Mouse (Mus musculus) splenic B cell, adult 2 months (primary cell): Measurements from ENCODE around the gene Arl5c.

Experiments
- DNase-seq: peaks from one replicate; pipeline ENCODE4 v3.0.0-alpha.2; 2011; ENCODE audit warnings: low read depth, low spot score
- H3K27me3 ChIP-seq: 2 replicates; pipeline ENCODE4 v1.6.1; 2012; ENCODE audit warnings: mild to moderate bottlenecking, low read length, moderate library complexity, mixed read lengths; ENCODE audit not compliant: control insufficient read depth, poor library complexity, insufficient read depth, severe bottlenecking
- H3K36me3 ChIP-seq: 2 replicates; pipeline ENCODE4 v1.6.1; 2012; ENCODE audit warnings: mild to moderate bottlenecking, low read length, moderate library complexity, mixed read lengths; ENCODE audit not compliant: control insufficient read depth, poor library complexity, insufficient read depth, severe bottlenecking

Arl5c gene

GRCm38 (mm10) chr11:98008087-98008486 is 12.1 kb upstream of the Arl5c start:
- peak; percentile 54 for DNase-seq
- H3K27me3 ChIP-seq = no peaks in the 10 kb centered on the region

GRCm38 (mm10) chr11:98005686-98006085 is 9.7 kb upstream of the Arl5c start:
- Histone ChIP-seq H3K36me3 (no peaks in the 10 kb centered on the region), H3K27me3 (no peaks in the 10 kb centered on the region)
- no peak for DNase-seq

More at GRCm38 (mm10) chr11:98008087-98008486, 12.1 kb upstream of the Arl5c start:
- no peaks in the 10 kb centered on the region for H3K36me3 ChIP-seq

DNA sequence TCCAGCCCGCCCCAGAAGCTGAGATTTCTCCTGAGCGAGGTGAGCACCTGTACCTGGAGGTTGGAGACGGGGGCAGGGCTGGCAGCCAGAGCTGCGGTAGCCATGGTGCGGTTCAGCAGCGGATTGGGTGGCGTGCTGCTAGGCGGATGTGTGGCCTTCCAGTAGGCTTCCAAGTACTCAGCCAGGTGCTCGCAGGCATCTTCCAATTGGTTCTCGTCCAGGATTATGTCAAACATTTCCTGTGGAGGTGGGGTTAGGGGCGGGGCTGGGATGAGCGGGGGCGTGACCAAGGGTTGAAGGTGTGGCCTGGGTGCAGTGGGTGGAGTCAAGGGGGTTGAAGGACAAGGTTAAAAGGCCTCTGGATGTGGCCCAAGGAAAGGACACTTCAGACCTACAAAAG is 9.1 kb upstream of the Arl5c start:
- Histone ChIP-seq H3K36me3 (no peaks in the 10 kb centered on the region), H3K27me3 (no peaks in the 10 kb centered on the region)
- DNase-seq = no peak

DNA sequence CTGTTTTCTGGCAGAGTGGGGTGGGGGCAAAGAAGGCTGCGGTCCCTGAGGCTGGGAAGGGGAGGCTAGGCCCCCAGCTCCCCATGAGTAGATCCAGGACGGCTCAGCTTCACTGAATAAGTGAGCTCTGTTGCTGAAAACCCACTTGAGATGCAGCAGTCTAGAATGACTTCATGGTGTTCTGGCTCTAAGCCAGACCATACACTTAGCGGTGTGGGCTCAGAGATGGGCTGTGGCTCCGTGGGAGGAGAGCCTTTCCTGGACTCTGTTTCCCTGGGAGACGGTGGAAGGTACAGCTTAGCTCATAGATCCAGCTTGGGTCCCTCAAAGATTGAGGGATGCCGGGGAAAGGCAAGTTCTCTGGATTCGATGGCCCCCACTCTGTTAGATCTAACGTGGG is 8.2 kb upstream of the Arl5c start:
- H3K36me3 ChIP-seq = no peaks in the 10 kb centered on the region
- no peak for DNase-seq
- no peaks in the 10 kb centered on the region for H3K27me3 ChIP-seq

DNA sequence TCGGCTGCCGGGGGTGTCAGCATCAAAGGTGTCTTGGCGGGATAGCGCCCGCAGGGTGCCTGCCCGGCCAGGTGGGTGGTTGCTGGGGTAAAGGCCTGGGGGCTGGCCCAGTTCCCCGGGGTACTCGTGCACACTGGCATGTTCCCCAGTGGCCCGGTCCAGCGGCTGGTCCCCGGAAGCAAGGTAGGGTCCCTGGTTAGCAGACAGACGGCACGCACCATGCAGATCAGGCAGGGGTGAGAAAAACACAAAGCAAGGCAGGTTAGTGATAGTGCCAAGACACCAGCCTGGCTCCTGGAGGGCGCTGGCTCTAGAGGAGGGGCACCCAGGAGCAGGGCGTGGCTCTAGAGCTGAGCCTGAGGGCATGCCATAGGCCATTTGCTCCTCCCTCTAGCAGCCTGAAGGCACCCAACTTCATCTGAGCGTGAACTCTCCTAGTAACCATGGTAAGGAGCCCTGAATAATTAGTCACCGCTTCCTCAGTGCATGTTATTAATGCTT is 7.2 kb upstream of the Arl5c start:
- H3K36me3 ChIP-seq = no peaks in the 10 kb centered on the region
- no peaks in the 10 kb centered on the region for H3K27me3 ChIP-seq
- peak; percentile 62 for DNase-seq

GRCm38 (mm10) chr11:98002627-98003026 is 6.6 kb upstream of the Arl5c start:
- peak; percentile 94 for DNase-seq
- Histone ChIP-seq H3K27me3 (no peaks in the 10 kb centered on the region), H3K36me3 (no peaks in the 10 kb centered on the region)

- peak; percentile 47 for DNase-seq
- no peaks in the 10 kb centered on the region for H3K27me3 ChIP-seq
- no peaks in the 10 kb centered on the region for H3K36me3 ChIP-seq
These were observed 6.0 kb upstream of the Arl5c start for GRCm38 (mm10) chr11:98001986-98002385.

DNA sequence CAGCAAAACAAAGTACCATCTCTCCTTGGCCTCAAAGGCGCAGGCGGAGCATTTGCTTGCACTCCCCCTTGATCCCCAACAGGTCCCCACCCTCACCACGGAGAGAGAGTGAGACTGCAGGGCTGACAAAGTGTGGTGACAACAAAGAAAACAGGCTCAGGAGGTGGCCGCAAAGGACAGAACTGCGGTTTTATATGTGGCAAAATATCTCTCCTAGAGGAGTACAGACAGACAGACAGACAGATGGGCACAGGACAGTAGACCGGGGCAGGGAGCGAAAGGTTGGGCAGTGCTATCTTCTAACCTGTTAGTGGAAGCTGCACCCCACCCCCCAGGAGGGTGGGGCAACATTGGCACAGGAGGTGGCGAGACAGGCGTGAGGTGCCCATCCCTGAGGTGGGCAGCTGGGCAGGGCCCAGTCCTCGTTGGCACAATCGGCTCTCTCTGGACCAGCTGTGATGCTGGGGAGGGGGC is 5.4 kb upstream of the Arl5c start:
- no peaks in the 10 kb centered on the region for H3K36me3 ChIP-seq
- H3K27me3 ChIP-seq = no peaks in the 10 kb centered on the region
- DNase-seq = peak; percentile 48

DNA sequence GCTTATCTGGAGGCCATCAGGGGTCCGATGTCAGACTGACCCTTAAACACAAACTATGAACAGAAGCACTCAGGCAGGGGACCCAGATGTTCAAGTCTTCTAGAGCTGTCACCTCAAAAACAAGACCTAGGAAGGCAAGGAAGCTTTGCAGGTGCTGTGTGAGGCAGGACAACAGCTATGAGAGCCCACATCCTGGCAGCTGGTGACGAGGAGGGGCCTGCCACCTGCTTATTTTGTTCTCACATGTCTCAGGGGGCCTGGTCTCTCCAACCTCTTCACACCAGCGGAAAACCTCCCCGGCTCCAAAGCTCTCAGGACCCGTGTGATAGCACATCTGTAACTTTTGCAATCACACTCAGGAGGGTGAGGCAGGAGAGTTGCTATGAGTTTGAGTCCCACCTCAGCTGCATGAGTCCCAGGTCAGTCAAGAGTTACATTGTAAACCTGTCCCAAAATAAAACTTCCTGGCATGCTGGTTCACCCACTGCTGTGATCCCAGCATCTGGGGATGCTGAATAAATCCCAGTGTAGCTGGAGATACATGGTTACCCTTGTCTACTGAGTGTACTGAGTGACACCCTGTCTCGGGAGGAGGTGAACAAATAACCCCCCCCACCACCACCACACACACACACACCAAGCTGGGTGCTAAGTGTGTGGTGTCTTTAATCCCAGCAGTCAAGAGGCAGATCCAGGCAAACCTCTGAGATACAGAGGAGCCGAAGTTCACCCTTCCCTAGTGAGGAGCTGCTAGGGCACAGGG is 4.6 kb upstream of the Arl5c start:
- peak; percentile 90 for DNase-seq
- Histone ChIP-seq H3K27me3 (no peaks in the 10 kb centered on the region), H3K36me3 (no peaks in the 10 kb centered on the region)

- DNase-seq = peak; percentile 65
- no peaks in the 10 kb centered on the region for H3K27me3 ChIP-seq
- H3K36me3 ChIP-seq = no peaks in the 10 kb centered on the region
These were observed 3.8 kb upstream of the Arl5c start for GRCm38 (mm10) chr11:97999748-98000147.

- Histone ChIP-seq H3K27me3 (no peaks in the 10 kb centered on the region), H3K36me3 (no peaks in the 10 kb centered on the region)
- peak; percentile 97 for DNase-seq
These were observed 3.1 kb upstream of the Arl5c start for GRCm38 (mm10) chr11:97998898-97999608.

- H3K36me3 ChIP-seq = no peaks in the 10 kb centered on the region
- DNase-seq = peak; percentile 49
- no peaks in the 10 kb centered on the region for H3K27me3 ChIP-seq
These were observed 2.3 kb upstream of the Arl5c start for GRCm38 (mm10) chr11:97998074-97998793.

DNA sequence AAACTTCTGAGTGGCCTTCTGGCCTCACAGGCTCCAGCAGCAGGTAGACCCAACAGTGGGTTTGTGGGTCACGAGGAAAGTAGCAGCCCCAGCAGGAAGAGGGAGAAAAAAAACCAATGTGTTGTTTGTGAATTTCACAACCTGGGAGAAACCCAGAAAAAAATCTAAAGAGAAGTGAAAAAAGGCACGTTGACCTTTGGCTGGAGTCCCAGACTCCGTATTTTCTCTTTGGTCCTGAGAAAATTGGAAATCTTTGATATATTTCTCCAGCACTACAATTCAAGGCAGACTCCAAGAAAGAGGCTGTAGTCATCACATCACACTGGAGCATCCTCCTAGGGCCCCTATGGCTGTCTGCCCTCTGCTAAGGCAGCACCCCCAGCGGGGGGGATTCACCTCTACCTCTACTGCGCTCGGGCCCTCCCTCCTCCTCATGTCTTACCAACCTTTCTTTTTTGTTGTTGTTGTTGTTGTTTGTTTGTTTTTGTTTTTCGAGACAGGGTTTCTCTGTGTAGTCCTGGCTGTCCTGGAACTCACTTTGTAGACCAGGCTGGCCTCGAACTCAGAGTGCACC is 1.5 kb upstream of the Arl5c start:
- Histone ChIP-seq H3K27me3 (no peaks in the 10 kb centered on the region), H3K36me3 (no peaks in the 10 kb centered on the region)
- no peak for DNase-seq

GRCm38 (mm10) chr11:97996691-97997090 is 710 bp upstream of the Arl5c start:
- H3K27me3 ChIP-seq = no peaks in the 10 kb centered on the region
- no peaks in the 10 kb centered on the region for H3K36me3 ChIP-seq
- no peak for DNase-seq
